Mouse (Mus musculus) mesoderm, embryonic 11.5 days (tissue): ENCODE measurements at regions not wholly inside any gene's neighbourhood (a gene's known extent, or its start where the extent isn't known, plus 50 kb on each side); places are given as distances from the start of the nearest gene placed in this dataset.

Source experiments
- DNase-seq: peaks from one replicate; pipeline ENCODE4 v3.0.0-alpha.2; 2012; ENCODE audit warnings: low read depth, low spot score

GRCm38 (mm10) chr11:39794183-39794652 is 900.8 kb downstream of the Mat2b start:
- DNase-seq, result peak; percentile 64

DNA sequence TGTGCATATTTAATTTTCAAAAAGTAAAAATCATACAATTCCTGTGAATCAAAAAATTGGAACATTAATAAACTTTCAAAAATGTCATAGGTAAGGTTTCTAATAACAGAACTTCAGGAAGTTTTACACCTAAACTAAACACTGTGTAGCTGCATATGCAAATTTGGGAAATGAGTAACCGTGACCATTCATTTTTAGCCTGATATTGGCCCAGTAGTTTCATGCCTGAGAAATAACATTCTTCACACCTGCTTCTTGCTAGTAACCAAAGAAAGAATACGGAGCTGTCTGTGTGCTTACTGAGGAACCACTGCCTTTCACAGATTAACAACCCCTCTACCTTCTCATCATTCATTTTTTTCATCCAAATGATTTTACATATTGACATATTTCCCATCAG is 902.9 kb downstream of the Mat2b start:
- DNase-seq, result no peak
